Mouse (Mus musculus) midbrain, embryonic 16.5 days (tissue): ENCODE data around the gene Xpnpep1. TPM values are rescaled to one million over a fixed set of nuclear protein-coding genes. Genes with fewer than 3 reads are reported as not detected.

Source experiments
- ATAC-seq: fragments of 200-750 bp; cut with Nextera tagmentation; 2 replicates; pipeline ENCODE4 v1.8.0; 2017; ENCODE audit warnings: moderate TSS enrichment
- H3K27ac ChIP-seq: fragments of 300-500 bp; sonication (generic); 2 replicates; pipeline ENCODE4 v1.5.1; 2014; ENCODE audit warnings: mild to moderate bottlenecking, low read length, mixed read lengths
- H3K27me3 ChIP-seq: fragments of 300-500 bp; sonication (generic); 2 replicates; pipeline ENCODE4 v1.6.1; 2014; ENCODE audit warnings: low read depth, low read length, mixed read lengths; ENCODE audit not compliant: control insufficient read depth, insufficient read depth
- H3K36me3 ChIP-seq: fragments of 300-500 bp; sonication (generic); 2 replicates; pipeline ENCODE4 v1.6.1; 2014; ENCODE audit warnings: mild to moderate bottlenecking, low read length, moderate library complexity, mixed read lengths; ENCODE audit not compliant: control insufficient read depth, insufficient read depth
- H3K4me1 ChIP-seq: fragments of 300-500 bp; sonication (generic); 2 replicates; pipeline ENCODE4 v1.6.1; 2014; ENCODE audit warnings: mild to moderate bottlenecking, low read length, mixed read lengths; ENCODE audit not compliant: control insufficient read depth, insufficient read depth
- H3K4me2 ChIP-seq: fragments of 300-500 bp; sonication (generic); 2 replicates; pipeline ENCODE4 v1.6.1; 2014; ENCODE audit warnings: mild to moderate bottlenecking, low read length, mixed read lengths
- H3K4me3 ChIP-seq: fragments of 300-500 bp; sonication (generic); 2 replicates; pipeline ENCODE4 v1.5.1; 2014; ENCODE audit warnings: low read depth, mild to moderate bottlenecking, low read length, moderate library complexity, mixed read lengths
- H3K9ac ChIP-seq: fragments of 300-500 bp; sonication (generic); 2 replicates; pipeline ENCODE4 v1.6.1; 2014; ENCODE audit warnings: low read depth, low read length, mixed read lengths
- H3K9me3 ChIP-seq: fragments of 300-500 bp; sonication (generic); replicated peaks from 2 replicates; pipeline ENCODE4 v1.6.1; 2014; ENCODE audit warnings: mild to moderate bottlenecking, low read length, mixed read lengths; ENCODE audit not compliant: control insufficient read depth, poor library complexity, severe bottlenecking
- WGBS: fragments of 180-500 bp; shearing (Covaris S2); extraction: QIAGEN DNeasy Blood & Tissue Kit; methylation state at CpG from one replicate; pipeline ENCODE4 v1.1.7; 2014; 5-methylcytosine and 5-hydroxymethylcytosine counted together
- polyA plus RNA-seq: library from polyadenylated mRNA; unstranded; fragments of >200 nt; fragmentation: Nextera tagmentation; extraction: Ambion mirVana; gene quantifications from 2 replicates; pipeline ENCODE4 v1.2.1, GENCODE M21; 2015

Xpnpep1 gene
- 114 and 132 TPM in 2 replicates for polyA plus RNA-seq

GRCm38 (mm10) chr19:53040164-53041132, at the start of gene Xpnpep1:
Gene Xpnpep1 (minus strand): TSS chr19:53040214.
- H3K9ac ChIP-seq: no peak within 1 kb of the TSS; the same call in 1 of the 2 replicates
- no peak for ATAC-seq
- no peaks in the 10 kb centered on the region for H3K27me3 ChIP-seq

GRCm38 (mm10) chr19:53087268-53088143, 47.5 kb upstream of the Xpnpep1 start:
- Histone ChIP-seq H3K4me1 (peaks cover 10% of the 10 kb centered on the region), H3K9me3 (no peaks in the 10 kb centered on the region; the same call in 1 of the 2 replicates), H3K27ac (peak overlapping the region; percentile 26; the same call in 1 of the 2 replicates), H3K4me2 (peak overlapping the region; percentile 4; the same call in 1 of the 2 replicates), H3K9ac (no peak overlapping the region; the same call in 1 of the 2 replicates), H3K4me3 (no peak overlapping the region), H3K27me3 (no peaks in the 10 kb centered on the region), H3K36me3 (no peaks in the 10 kb centered on the region)
- peak; percentile 32; the same call in 1 of the 2 replicates for ATAC-seq
- WGBS: 29% methylated on average over 25 of the region's 25 CpGs

More at GRCm38 (mm10) chr19:53040164-53041132, at the start of gene Xpnpep1:
- 89% methylated on average over 23 of the region's 23 CpGs for WGBS
- Histone ChIP-seq H3K27ac (peak within 1 kb of the TSS; percentile 91), H3K36me3 (no peaks in the 10 kb centered on the region), H3K9me3 (no peaks in the 10 kb centered on the region), H3K4me2 (peak within 1 kb of the TSS; percentile 90), H3K4me3 (peak within 1 kb of the TSS; percentile 94), H3K4me1 (peaks cover 11% of the 10 kb centered on the region)

GRCm38 (mm10) chr19:53086861-53087260, 46.8 kb upstream of the Xpnpep1 start:
- H3K4me2 ChIP-seq: peak overlapping the region; percentile 4; the same call in 1 of the 2 replicates
- peaks cover 10% of the 10 kb centered on the region for H3K4me1 ChIP-seq
- H3K9ac ChIP-seq: no peak overlapping the region; the same call in 1 of the 2 replicates
- no peak overlapping the region for H3K4me3 ChIP-seq
- no peaks in the 10 kb centered on the region for H3K27me3 ChIP-seq
- 66% methylated on average over 12 of the region's 12 CpGs for WGBS
- ATAC-seq: no peak
- H3K9me3 ChIP-seq: no peaks in the 10 kb centered on the region; the same call in 1 of the 2 replicates
- H3K27ac ChIP-seq: peak overlapping the region; percentile 26; the same call in 1 of the 2 replicates
- no peaks in the 10 kb centered on the region for H3K36me3 ChIP-seq

- 68% methylated on average over 5 of the region's 5 CpGs for WGBS
- Histone ChIP-seq H3K27ac (no peak overlapping the region), H3K9me3 (no peaks in the 10 kb centered on the region; the same call in 1 of the 2 replicates), H3K27me3 (no peaks in the 10 kb centered on the region), H3K4me1 (peaks cover 3% of the 10 kb centered on the region), H3K36me3 (no peaks in the 10 kb centered on the region), H3K4me3 (no peak overlapping the region), H3K4me2 (no peak overlapping the region), H3K9ac (no peak overlapping the region)
- ATAC-seq: no peak
These were observed 44.7 kb upstream of the Xpnpep1 start for GRCm38 (mm10) chr19:53084735-53085134.

- Histone ChIP-seq H3K4me1 (peaks cover 3% of the 10 kb centered on the region), H3K4me3 (no peak overlapping the region), H3K27me3 (no peaks in the 10 kb centered on the region), H3K36me3 (no peaks in the 10 kb centered on the region), H3K4me2 (no peak overlapping the region), H3K9me3 (no peaks in the 10 kb centered on the region; the same call in 1 of the 2 replicates), H3K9ac (no peak overlapping the region), H3K27ac (no peak overlapping the region)
- WGBS: 93% methylated on average over 8 of the region's 8 CpGs
- ATAC-seq: no peak
These were observed 42.8 kb upstream of the Xpnpep1 start for GRCm38 (mm10) chr19:53082862-53083261.

- ATAC-seq: no peak
- H3K4me2 ChIP-seq: no peak overlapping the region
- WGBS: 85% methylated on average over 3 of the region's 3 CpGs
- no peaks in the 10 kb centered on the region for H3K4me1 ChIP-seq
- no peaks in the 10 kb centered on the region; the same call in 1 of the 2 replicates for H3K9me3 ChIP-seq
- H3K4me3 ChIP-seq: no peak overlapping the region
- no peak overlapping the region for H3K9ac ChIP-seq
- H3K27me3 ChIP-seq: no peaks in the 10 kb centered on the region
- H3K36me3 ChIP-seq: no peaks in the 10 kb centered on the region
- H3K27ac ChIP-seq: no peak overlapping the region
These were observed 41.3 kb upstream of the Xpnpep1 start for GRCm38 (mm10) chr19:53081339-53081738.

GRCm38 (mm10) chr19:53080921-53081320, 40.9 kb upstream of the Xpnpep1 start:
- Histone ChIP-seq H3K36me3 (no peaks in the 10 kb centered on the region), H3K4me1 (no peaks in the 10 kb centered on the region), H3K4me2 (no peak overlapping the region), H3K27me3 (no peaks in the 10 kb centered on the region), H3K27ac (no peak overlapping the region), H3K9me3 (no peaks in the 10 kb centered on the region; the same call in 1 of the 2 replicates), H3K9ac (no peak overlapping the region), H3K4me3 (no peak overlapping the region)
- no peak for ATAC-seq
- WGBS: 40% methylated on average over 6 of the region's 6 CpGs

- H3K36me3 ChIP-seq: no peaks in the 10 kb centered on the region
- H3K4me3 ChIP-seq: no peak overlapping the region
- WGBS: 77% methylated on average over 3 of the region's 3 CpGs
- no peak overlapping the region for H3K9ac ChIP-seq
- H3K4me1 ChIP-seq: no peaks in the 10 kb centered on the region
- ATAC-seq: no peak
- H3K27me3 ChIP-seq: no peaks in the 10 kb centered on the region
- no peak overlapping the region for H3K27ac ChIP-seq
- H3K4me2 ChIP-seq: no peak overlapping the region
- H3K9me3 ChIP-seq: no peaks in the 10 kb centered on the region; the same call in 1 of the 2 replicates
These were observed 40.5 kb upstream of the Xpnpep1 start for GRCm38 (mm10) chr19:53080487-53080886.
